Mouse (Mus musculus) cerebellum, adult (tissue): ENCODE data around the gene Tes3-ps.
A peak's percentile ranks its signal among the peaks of the same experiment; 100 is the strongest.

Experiments used
- ATAC-seq: cut with Nextera tagmentation; 2 replicates; pipeline ENCODE4 v1.9.2; 2017; ENCODE audit warnings: mild to moderate bottlenecking, moderate library complexity, mixed read lengths; ENCODE audit not compliant: insufficient number of reproducible peaks, low FRiP score, low TSS enrichment

The Tes3-ps gene

DNA sequence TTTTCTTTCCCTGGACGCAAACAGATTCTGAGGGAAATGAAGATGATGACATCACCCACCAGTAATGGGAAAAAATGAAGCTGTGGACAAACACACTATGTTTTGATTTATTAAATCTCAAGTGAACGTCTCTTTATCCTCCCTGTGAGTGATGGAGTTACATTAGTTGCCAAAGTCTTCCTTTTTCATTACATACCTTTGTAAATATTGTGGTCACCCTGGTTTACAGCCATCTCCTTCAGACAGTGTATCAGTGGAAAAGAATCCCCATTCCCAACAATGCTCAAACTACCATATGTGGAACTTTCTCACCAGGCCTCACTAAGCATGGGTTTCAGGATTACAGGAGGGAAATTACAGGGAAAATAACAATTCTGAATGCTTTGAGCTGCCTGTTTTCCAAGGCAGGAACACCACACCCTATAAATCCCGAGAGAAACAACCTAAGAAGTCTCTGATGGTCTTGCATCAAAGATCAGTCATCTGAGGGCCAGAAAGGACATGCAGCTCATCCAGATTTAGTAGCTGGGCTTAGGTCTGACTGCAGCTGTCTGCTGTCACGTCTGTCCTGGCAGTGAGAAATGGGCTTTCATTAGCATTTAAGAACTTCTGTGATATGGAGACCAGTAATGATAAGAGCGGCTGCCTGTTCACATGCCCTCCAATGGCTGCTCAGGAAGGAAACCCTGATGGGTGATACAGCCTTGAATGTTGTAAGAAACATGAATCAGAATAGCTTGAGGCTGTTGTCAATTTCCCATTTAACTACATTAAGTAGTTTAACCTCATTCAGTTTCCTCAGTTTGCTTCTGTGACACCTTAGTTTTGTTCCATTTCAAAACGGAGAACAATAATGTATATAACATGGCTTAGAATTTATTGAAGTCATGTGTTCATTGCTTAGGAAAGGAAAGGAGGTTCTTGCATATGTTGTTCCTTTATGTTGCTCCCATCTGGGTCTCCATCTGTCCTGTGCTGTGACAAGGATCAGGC is at the start of gene Tes3-ps:
Tes3-ps (plus strand) TSS at position 943 of the 993 bp plus-strand sequence.
- ATAC-seq, result no peak

DNA sequence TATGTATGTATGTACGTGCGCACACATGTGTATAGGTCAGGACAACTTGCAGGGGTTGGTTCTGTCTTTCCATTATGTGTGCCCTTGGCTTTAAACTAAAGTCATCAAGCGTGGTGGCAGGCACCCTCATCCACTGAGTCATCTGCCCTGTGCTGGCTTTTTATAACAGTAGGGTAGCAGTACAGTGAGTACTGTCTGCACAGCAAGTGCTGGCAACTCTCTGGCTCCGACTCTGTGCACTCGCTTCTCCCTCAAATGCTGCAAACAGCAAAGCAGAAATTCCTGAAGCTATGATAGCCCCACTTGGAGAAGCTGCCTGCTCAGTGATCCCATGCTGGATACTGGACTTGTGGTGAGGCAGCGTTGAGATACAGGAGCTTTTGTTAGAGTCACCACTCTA is 48.7 kb upstream of the Tes3-ps start:
- no peak for ATAC-seq

DNA sequence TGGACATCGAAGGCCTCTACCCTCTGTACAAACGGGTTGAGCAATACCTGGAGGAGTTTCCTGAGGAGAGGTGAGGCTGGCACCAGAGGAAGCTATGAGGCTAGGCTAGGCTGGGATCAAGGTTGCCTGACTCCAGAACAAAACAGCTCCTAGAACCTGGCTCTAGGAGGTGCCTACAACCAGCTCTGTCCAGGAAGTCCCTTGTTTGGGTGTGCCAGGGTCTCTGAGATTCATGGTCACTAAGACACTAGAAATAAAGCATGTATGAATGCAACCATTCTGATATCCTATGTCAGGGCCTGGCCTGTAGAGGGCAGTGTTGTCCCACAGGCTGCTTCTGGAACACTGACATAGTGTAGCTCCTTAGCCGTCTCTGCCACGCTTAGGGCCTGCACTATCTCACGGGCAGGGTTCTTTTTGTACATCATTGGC is 43.8 kb upstream of the Tes3-ps start:
- peak; percentile 90 for ATAC-seq

DNA sequence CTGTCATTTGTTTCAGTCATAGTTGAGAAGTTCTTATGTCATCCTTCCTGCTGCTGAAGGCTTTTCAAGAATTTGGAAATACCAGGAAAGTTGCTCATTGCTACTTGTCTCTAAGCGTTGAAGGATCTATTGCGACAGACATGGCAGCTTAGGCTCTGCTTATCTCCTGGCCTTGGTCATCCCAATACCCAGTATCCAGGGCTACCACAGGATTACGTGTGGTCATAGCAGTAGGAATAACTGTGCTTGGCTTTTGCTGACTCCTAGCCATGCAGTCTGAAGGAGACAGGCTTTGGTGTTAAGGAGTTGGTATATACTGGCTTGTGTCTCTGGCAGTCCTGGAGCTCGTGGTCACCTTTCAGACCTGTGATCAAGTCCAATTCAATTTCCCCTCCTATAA is 32.8 kb upstream of the Tes3-ps start:
- ATAC-seq, result no peak

DNA sequence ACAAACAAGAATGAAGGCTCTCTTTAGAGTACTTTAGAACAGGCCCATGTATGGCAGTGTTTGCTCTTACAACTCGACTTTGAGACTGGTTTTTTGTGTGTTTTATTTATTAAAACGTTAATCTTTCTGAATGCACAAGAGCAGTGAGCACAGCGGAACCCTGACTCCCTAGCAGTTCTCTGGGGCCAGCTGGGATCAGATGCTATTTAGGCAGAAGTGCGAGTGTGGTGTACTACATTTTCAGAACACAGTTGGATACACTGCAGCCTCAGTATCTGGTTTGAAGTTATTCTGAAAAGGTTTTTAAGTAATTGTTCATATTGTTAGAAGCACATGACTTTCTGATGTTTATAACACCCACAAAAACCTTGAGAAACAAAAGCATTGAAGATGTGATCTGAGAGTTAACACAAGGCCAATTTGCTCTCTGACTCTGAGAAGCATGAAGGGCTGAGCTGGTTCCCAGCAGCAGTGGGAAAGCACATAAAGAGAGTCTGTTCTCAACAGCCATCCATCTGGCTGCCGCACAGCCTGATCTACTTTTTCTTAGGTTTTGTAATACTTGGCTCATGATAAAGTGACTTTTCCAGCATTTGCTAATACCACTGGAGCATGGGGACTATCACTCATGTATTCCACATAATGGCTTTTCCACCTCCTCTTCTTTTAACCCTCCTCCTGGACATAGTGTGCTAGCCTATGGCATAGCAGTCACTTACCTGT is 32.3 kb upstream of the Tes3-ps start:
- no peak for ATAC-seq

DNA sequence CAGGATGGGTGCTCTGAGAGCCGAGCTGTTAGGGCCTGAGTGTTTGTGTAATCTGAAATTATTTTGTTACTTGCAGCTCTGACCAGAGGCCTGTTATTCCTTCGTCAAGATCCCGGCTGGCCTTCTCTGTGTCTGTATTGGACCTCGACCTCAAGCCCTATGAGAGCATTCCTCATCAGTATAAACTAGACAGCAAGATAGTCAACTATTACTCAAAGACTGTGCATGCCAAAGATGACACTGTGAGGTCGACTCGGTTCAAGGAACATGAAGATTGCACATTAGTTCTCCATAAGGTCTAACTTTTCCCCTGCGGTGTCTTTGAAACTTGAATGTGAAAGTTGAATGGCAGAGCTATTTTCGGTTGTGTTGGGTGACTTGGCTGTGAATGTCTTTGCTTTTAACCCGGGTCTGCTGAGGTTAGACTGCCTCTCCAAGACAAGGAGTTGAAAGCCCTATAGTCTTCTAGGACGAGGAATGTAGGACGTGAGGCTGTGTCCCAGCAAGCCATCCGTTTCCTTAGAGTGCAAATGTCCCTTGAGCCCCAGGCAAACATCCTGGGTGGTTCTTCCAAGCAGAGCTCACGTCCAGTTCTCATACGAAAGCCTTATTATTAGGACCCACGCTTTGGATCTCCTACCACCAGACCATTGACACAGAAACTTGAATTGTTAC is 31.5 kb upstream of the Tes3-ps start:
- ATAC-seq, result no peak

DNA sequence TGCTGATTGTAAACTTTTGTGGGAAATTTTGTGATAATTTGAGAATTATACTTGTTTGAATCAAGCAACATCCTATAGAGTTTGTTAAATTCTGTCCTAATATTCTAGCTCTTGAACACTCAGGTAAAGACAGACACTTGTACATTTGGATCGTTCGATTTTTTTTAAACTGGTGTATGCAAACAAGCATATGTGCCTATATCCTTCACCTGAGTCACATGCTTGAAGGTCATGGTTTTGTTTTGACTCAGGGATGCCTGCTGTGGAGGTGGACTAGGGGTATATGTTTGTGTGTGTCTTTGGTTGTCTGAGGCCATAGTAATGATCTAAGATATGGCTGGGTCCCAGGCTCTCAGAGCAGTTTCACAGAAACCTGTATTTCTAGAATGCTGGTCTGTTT is 30.2 kb upstream of the Tes3-ps start:
- ATAC-seq, result no peak

DNA sequence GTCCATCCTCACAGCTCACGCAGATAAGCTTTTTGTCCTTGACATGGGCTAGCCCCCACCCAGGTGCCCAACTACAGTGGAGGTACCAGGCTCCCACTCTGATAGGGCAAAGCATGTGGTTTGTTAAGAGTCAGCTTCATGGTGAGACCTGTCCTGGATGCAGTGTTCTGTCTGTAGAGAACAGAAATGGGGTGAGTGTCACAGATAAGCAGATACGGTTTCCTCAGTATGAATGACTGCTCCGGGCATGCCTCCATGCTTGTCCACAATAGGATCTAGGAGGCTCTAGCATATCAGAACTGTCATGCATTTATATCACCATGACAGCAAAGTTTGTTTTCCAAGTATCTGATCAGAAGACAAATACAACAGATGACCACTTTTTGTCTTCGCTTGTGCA is 27.2 kb upstream of the Tes3-ps start:
- ATAC-seq, result no peak

DNA sequence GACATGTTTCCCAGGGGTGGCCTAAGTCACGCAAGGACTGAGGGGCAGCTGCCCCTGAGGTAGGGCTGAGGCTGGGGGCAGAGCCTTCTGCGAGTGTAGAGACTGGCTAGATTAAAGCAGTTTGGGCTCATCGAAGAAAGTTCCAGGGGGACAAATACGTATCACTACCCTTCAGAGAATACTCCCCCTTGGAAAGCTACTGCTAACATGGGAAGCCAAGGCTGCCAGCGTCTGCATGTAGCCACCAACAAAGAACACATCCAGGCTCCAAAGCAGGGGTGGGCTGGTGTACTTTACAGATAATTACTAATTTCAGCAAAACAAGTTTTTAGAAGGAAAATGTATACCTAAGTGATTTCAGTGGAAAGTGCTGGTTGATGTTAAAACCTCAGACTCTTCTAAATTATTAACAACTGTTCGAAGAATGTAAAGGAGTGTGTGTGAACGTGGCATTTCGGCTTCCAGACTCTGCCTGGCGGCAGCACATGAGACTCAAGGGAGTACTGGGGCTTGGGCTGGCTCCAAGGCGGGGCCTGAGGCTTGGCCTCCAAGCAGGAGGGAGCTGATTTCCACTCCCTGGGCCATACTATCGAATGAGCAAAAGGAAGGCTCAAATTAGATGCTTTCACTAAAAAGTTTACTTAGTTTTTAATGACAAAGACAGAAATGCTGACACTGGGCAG is 26.6 kb upstream of the Tes3-ps start:
- ATAC-seq, result no peak

DNA sequence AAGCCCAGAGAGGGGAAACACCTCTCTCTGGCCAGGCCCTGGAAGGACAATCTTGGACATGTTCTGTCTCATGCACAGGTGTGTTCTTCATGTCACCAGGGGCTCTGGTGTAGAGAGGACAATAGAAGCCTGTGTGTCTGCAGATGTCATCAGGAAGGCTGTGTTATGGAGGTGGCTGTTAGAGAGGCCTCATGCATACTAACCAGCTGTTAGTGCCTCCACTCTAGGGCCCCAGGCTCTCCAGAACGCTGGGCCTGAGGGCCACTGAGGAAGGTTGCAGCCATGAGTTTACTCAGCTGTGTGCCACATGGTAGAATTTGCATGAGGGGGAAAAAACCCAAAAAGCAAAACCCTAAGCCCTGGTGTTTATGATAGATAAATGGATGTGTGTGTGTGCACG is 25.5 kb upstream of the Tes3-ps start:
- ATAC-seq, result no peak

DNA sequence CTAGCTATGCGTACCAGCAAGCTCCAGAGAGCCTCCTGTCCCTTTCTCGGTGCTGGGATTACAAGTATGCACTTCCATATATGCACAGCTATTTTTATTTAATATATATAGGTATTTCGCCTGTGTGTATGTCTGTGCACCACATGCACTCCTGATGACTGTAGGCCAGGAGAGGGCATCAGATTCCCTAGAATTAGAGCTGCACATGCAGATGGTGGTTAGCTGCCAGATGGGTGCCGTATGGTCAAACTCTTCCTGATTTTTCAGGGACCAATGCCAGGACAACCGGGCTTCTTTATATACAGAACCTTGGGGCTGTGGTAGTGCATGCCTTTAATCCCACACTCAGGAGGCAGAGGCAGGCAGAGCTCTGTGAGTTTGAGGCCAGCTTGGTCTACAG is 24.1 kb upstream of the Tes3-ps start:
- ATAC-seq, result no peak

DNA sequence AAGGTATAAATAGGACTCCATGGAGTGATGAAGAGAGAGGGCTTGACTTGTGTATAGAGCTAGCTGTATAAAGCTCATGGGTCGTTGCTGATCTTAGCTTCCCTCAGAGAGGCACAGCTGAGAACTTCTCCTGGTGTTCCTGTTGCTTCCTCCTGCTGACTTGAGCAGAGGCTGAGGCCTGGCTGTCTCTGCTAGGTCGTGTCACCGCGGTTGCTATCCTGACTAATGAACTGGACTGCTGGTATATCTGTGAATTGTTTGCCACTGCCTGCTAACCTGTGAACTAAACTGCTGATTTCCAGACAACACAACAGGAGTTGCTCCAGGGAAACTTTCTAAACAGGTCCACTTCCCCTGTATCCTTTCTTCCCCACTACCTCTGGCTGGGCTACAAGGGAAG is 22.8 kb upstream of the Tes3-ps start:
- ATAC-seq, result no peak

DNA sequence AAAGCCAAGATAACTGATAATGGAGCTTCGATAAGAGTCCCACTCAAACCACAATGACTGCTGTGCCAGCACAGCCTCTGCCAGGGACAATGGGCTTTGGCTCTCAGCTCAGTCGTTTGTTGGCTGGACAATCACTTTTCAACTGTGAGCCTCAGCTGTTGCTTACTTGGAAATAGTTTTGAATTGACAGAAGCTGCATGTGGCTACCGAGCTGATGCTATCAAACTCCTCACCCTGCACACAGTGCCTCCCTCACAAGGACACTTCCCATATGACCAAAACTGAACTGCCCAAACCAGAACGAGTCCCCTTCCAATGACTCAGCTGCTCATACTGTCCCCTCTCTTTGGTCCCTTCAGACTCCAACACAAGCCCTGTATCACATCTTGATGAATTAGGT is 22.3 kb upstream of the Tes3-ps start:
- no peak for ATAC-seq

DNA sequence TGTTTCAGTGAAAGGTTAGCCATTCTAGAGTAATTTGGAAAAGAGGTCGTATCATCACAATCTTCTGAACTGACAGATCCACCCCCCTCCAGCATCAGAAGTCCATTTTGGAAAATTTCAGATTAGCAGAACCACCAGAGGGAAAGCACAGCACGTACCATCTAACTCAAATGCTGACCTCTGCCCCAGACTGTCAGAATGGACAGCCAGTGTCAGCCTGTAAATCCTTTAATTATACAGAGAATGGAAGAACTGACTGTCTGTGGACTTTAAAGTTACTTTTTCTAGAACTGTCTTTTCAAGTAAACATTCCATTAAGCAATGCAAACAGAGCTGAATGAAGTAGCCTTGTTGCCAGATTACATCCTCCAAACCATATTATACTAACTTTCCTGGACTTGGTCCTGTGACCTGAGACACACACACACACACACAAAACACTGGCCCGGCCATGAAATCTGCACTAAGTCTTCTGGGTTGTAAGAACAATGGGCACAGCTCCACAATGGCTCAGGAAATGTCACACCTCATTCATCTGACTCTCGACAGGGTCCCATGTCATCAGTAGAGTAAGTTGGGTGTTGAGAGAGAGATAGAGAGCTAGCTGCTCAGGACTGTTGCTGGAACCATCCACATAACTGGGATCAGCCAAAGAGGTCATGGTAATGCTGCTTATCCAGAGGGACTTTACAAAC is 21.0 kb upstream of the Tes3-ps start:
- no peak for ATAC-seq

DNA sequence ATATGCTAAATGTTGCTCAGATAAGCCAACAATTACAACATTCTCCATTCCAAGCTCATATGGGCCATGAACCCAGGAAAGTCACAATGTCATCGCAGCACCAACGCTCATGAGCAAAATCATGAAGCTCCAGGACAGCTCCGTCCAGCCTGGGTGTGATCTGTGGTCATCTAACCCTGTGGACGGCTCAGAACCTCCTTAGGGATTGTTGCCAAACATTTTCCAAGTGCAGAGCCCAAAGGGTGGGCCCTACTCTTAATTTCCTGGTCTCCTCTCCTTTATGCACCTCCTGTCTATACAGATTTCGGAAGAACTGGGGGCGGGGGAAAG is 20.5 kb upstream of the Tes3-ps start:
- no peak for ATAC-seq

DNA sequence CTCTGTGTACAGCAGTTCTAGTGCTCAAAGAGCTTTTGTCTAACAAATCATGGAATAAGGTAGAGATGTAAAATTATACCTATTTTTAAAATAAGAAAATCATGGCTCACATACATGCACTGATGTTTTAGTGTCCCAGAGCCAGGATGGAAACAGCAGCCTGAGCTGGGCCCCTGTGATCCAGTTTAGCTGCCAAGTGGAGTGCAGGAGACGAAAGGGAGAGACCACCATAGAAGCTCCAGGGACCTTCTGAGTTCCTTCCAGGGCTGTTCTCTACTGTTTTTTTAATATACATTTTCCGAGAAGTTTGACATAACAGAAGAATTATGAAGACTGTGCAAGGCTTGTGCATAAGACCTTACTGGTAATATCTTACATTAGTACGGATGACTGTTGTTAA is 15.2 kb upstream of the Tes3-ps start:
- no peak for ATAC-seq

DNA sequence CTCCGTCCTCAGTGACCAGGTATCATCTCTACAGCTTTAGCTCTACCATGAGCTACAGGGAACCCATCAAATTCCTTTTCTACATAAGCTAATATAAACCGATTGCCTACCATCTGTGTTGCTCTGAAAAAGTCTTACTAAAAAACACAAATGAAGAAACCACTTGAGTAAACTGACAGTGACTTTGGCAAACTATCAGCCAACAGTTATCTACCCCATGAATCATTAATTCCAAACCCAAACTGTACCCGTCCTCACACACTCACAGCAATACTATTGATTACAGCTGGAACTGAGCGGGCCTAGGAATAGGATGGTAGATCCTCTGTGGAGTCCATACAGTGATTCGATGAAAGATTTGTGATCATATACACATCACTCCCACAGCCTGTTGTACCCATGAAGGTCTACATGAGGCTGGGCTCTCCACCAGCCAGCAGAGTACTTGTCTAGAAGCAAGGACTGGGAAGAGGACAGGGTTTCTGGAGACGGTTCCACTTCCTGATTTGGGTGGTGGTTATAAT is 14.2 kb upstream of the Tes3-ps start:
- ATAC-seq, result no peak

DNA sequence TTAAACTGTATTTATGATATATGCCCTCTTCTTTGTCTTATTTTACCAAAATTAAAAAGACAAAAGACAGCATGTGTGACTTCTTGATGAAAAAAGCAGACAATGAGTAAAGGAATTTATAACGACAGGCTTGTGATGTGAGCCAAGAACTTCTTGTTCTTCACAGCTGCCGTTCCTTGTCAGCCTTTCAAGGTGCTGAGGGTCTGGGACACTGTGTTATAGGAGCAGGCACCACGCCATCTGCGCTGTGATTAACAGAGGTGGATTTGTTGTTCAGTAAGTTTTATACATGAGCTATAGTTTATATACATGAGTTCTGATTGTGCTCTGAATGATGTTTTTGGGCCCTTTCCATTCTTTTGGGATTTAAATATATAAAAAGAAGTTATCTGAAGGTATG is 13.7 kb upstream of the Tes3-ps start:
- no peak for ATAC-seq

DNA sequence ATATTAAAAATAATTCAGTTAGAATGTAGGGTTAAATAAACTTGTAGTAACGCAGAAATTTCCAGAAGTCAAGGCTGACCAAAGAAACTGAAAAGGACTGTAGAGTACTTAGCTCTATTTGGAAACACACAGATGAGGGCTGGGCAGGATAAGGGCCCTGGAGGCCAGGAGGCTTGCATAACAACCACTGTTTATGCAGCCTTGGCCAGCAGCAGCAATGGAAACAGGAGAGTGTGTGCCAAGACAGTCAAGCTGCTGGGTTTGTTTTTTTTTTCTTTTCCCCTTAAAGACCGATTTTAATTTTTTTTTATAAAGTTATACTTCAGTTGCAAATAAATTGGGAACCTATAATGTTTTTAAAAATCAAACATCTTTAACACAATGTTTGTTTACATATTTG is 13.1 kb upstream of the Tes3-ps start:
- peak; percentile 86; the same call in 1 of the 2 replicates for ATAC-seq

DNA sequence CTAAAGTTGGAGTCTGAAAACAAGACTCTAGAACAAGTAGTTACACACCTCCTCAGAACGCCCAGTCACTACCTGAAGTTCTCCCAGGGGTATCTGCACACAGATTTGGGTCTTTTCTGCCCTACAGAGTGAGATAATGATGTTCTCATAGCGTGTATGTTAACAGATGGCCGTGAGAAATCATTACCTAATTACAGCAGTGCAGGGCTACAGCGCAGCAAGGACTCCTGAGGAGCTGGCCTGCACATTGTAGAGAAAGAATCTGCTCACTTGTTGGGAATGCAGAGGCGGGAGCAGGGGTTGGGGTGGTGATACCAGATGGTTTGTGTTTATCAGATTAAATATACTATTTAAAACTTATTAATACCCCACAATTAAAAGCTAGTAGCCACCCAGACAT is 12.6 kb upstream of the Tes3-ps start:
- ATAC-seq, result peak; percentile 70
